Mouse (Mus musculus) ZHBTc4 (cell line): Measurements from ENCODE around the gene Ftsj3.

Source experiments
- DNase-seq: peaks from one replicate; pipeline ENCODE4 v3.0.0-alpha.2; 2011; ENCODE audit warnings: low read depth, low spot score

Gene Ftsj3

DNA sequence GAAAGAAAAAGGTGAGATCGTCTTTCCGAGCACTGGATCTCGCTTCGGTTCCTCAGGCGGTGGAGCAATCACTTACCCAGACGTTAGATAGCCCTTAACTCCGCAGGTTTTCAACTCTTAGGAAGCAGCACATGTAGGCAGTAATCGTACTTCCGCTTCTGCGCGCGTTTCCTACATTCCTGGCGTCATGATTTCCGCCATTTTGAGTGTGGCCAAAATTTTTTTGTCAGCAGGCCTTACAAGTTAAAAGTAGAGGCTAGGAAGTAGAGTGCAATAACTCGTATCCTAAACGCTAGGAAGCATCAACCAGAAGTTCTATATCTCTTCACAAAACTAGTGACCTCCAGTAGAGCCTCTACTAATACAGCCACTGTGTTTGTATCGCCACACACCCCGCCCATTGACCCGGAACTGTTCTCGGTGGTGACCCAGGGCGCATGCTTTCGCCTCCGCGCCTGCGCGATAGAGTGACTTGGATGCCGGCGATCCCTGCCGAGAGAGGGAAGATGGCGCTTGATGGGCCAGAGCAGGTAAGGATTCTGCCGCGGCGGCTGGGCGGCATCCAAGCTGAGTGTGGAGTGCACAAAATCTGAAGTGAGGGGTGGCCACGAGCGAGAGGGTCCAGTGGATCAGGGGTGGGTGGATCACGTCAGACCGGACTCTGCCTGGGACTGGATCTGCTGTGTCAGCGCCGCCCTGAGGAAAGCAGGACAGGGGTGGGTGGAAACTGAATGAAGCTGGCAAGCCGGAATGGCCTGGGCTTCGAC lies at the start of gene Ftsj3, which contains the start of gene Psmc5:
Ftsj3 (minus strand) TSS at position 395 of the 767 bp plus-strand sequence.
Psmc5 (plus strand) TSS at position 470 of the 767 bp plus-strand sequence.
- peak; percentile 97 for DNase-seq

DNA sequence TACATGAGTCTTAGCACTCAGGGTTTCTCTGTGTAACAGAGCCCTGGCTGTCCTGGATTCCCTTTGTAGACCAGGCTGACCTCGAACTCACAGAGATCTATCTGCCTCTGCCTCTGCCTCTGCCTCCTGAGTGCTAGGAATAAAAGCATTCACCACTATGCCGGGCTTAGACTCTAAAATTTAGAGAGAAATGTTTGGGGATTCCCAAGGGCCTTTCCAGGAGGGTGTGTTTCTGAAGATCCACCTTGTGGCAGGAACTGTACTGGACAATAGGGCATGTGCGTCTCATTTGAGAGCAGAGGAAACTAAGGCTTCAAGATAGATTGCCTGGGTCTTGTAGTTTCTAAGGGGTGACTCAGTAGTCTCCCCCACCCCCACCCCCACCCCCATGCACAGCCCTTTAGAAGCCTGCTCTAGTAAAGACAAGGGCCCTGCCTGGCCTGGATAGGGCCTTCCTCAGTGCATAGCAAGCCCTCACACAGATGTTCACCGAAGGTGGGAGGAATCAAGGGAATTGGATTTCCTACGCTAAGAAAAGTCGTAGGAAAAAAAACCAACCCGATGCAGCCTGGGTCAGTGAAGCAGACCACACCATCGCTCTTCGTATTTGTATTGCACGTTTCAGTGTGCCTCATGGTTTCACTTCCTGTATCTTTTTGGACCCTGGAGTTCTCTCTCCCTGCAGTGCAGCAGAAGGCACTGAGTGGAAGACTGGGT lies 49.6 kb upstream of the Ftsj3 start:
- DNase-seq, result no peak

DNA sequence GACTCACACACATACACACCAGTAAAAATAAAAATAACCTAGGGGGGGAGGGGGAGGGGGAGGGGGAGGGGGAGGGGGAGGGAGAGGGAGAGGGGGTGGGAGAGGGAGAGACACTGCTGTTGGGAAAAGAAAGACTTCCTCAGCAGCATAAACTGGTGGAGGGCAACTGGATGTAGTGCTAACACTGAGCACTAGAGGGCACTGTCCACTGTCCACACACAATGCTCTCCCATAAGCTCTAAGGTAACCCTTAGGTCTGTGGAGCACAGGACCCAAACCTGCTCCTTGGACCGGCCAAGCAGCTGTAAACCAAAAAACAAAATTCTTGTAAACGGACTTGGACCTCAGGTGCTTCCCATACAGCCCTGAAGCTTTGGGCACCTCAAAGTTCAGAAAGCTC lies 46.8 kb upstream of the Ftsj3 start:
- DNase-seq, result peak; percentile 89

DNA sequence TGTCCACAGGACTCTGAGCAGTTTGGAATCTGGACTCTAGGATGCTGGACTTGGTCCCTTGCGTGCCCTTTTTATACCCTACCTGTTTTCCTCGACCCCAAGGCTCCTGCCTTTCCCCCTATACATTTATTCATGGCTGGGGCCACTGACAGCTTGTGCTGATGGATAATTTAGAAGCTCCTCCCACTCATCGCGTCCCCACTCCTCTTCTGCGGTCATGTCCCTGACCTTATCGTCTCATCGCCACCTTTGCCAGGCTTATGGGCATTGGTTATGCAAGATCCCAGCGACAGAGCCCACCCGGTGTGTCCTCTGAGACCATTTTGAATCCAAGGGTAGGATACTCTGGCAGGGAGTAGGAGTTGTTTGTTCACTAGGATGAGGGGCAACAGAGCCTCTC lies 45.9 kb upstream of the Ftsj3 start, which contains the start of gene Gh:
Gh (minus strand) TSS at position 101 of the 400 bp plus-strand sequence.
- DNase-seq, result no peak

DNA sequence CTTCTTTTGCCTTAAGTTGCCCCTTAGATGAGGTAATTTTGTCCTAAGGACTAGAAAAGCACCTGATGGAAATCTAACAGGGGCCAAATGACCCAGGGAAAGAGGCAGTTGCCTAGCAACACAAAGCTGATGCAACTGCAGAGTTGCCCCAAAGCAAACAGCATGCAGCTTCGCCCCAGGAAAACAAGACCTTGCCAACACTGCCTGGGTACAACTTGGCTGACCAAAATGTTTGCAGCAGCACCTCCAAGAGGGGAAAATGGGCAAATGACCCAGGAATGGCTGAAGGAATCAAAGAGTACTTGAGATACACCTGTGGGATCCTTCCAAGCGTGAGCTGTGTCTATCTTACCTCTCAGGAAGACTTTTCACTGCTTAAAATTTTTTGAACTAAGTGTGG lies 36.0 kb upstream of the Ftsj3 start:
- DNase-seq, result no peak

DNA sequence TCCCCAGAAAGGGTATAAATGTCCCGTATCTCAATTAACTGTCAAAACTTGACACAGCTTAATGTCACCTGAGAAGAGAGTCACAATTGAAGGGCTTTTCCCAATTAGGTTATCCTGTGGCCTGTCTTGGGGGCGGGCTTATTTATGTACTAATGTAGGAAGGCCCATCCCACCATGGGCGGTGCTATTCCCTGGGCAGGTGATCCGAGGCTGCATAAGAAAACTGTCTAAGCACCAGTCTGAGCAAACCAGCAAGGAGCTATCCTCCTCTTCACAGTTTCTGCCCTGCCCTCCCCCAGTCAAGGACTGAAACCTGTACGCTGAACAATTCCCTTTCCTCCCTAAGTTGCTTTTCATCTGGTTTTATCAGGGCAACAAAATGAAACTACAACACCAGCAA lies 34.5 kb upstream of the Ftsj3 start:
- no peak for DNase-seq

DNA sequence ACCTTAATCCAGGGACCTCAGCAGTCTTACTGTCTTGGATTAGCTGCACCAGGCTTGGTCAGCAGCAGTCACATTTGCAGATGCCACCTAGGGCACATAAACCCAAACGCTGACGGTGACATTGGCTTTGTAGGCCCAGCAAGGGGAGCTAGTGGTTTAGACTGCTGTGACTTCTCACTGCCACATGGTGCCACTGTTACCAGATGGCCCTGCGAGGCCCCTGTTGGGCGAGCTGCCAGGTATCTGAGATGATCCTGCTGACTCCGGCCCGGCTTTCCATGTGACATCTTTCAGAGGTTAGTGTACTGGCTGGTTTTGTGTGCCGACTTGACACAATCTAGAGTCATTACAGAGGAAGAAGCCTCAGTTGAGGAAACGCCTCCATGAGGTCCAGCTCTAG lies 33.5 kb upstream of the Ftsj3 start:
- no peak for DNase-seq

DNA sequence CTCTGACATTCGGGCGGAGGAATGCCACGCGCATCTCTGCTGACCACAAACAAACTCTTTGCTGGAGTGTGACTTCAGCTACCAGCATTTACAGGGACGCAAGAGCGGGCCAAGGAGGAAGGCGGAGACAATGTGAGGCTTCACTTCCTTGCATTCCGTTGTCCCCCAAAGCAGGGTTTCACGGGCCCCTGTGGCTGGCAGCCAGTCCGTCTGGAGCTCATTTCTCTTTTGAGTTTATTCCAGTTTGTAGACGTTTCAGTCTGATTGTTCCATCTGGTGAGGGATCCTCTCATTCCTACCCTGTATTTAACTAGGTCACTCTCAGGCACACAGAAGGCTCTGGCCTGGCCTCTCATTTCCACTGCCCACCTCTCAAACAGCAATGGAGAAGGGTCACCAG lies 31.1 kb upstream of the Ftsj3 start:
- no peak for DNase-seq

DNA sequence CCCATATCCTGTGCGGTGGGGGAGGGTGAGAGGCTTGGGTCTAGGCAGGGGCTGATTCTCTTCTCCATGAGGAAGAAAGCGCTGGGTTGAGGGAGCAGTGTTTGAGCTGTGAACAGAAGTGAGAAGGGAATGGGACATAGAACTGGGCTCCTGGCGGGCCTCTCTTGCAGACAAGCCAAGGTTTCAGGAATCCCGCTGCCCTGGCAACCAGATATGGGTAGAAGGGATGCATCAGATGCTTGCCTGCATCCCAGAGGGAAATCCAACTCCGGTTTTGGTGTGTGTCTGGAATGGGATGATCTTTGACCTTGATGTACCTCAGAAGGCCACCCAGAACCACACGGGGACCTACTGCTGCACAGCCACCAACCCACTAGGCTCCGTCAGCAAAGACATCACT lies 30.3 kb upstream of the Ftsj3 start:
- DNase-seq, result no peak

DNA sequence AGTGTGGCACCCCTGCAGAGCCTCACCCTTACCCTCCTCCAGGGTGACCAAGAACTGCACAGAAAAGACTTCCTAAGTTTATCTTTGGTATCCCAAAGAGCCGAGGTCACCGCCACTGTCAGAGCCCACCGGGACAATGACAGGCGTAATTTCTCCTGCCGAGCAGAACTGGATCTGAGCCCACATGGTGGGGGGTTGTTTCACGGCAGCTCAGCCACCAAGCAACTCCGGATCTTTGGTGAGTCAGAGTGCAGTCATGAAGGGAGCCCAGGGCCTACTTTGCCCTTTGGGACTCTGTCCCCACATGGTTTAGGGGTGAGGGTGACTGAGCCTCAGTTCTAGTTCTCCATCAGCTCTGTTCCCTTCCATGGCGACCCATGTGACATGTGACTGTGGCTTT lies 28.2 kb upstream of the Ftsj3 start:
- DNase-seq, result no peak

DNA sequence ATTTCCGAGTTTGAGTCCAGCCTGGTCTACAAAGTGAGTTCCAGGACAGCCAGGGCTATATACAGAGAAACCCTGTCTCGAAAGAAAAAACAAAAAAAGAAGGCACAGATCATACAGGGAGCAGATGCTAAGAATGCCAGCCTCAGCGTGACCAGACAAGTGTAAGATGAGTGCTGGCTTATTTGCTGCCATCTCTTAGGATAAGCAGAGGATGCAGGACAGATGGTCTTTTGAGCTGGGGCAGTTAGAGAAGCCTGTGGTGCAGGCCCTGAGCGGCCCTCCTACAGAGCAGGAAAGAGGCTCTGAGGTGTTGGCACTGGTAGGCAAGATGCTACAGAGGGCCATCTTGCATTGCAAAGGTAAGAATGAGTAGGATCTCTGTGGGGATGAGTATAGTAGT lies 27.5 kb upstream of the Ftsj3 start:
- no peak for DNase-seq

DNA sequence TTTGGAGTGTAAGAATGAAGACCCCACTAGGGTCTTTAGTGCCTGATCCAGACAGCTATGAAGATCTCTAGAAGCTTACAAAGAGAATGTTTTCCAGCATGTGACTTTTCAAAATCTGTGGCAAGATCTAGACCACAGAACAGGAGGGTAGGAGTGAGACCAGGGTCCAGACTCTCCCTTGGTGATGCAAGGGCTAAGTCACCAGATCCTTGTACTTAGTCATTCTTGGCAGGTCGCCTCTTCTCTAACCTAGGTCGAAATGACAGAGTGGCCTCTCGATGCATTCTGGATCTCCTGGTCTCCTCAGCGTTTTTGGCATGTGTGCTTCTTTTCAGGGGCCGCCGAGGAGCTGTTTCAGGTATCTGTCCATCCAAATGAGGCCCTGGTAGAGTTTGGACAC lies 26.6 kb upstream of the Ftsj3 start:
- no peak for DNase-seq

DNA sequence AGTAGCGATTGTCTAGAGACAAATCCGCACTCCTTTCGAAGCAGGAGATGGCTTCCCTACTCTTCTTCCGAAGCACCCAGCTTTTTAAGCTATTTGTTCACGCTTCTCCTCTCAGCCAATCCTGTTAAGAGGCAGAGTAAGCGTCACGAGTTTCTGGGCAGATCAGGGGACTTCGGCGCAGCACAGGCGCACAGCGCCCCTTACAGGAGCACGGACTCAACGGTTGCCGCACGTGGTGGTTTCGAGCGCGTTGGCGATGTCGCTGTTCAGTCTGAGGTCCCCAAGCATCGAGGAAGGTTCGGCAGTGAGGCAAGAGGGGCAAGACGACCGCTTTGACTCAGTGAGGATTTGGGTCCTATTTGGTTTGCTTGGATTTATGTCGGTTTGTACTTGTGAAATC lies 20.6 kb upstream of the Ftsj3 start, which contains the start of gene Tcam1:
Tcam1 (plus strand) TSS at position 219 of the 400 bp plus-strand sequence.
- peak; percentile 97 for DNase-seq

DNA sequence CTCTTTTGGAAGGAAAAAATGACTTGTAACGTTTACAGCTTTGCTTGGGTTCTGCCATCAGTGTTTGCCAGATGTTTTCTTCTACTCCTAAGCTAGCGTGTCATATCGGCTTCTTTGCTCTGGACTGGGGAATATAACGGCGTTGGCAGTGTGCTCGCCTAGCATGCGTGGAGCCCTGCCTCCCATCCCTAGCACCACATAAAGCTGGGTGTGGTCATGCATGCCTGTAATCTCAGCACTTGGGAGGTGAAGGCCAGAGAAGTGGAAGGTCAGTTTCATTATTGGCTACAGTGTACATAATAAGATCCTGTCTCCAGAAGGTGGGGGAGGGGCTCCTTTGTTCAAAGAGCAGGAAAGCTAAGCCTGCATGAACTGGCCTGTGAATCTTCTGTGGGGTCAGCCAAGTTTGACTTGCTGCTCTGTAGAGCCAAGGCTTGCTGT lies 19.1 kb upstream of the Ftsj3 start:
- peak; percentile 69 for DNase-seq

DNA sequence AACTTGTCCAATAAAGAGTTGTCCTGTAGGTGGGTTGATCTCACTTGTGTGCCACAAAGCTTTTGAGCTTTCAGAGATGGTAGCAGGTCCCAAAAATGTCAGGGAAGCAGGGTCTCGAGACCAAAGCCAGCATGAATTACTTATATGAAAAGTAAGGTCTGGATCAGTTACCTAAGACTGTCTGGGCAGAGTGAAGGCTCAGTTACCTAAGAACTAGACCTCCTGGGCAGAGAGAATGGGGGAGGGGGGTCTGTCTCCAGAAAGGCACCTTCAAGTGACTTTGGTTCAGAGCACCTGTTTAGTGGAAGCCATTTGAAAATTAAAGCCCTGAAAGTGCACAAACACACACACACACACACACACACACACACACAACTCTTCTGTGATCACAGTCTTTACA lies 18.5 kb upstream of the Ftsj3 start:
- DNase-seq, result no peak

DNA sequence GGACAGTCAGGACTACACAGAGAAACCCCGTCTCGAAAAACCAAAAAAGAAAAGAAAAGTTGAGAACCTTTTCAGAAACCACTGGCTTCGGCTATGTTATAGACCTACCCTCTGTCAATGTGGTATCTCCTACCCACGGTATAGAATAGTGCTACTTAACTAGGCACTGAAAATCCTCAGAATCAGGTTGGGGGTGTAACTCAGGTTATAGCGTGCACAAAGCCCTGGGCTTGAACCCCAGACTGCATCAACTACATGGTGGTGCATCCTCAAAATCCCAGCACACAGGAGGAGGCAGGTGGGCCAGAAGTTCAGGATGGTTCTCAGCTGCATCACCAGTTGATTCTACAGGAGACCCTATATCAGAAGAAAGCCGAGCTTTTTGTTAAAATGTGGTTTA lies 17.9 kb upstream of the Ftsj3 start:
- DNase-seq, result no peak

DNA sequence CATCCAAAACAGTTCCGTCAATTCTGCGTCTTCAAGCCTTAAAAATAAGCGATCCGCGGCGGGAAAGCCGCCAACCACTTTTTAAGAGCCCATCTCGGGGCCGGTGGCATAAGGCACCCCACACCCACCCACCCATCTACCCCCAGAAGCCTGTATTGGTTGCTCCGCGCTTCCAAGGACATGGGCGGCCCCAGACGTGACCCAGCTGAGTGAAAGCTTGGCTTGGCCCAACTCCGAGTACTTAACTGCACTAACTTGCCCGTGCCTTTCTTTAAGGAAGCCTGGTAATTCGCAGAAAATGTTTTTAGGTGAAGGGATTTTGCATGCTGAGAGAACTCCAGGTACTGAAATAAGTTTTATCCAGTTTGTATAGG lies 17.4 kb upstream of the Ftsj3 start:
- DNase-seq, result no peak

DNA sequence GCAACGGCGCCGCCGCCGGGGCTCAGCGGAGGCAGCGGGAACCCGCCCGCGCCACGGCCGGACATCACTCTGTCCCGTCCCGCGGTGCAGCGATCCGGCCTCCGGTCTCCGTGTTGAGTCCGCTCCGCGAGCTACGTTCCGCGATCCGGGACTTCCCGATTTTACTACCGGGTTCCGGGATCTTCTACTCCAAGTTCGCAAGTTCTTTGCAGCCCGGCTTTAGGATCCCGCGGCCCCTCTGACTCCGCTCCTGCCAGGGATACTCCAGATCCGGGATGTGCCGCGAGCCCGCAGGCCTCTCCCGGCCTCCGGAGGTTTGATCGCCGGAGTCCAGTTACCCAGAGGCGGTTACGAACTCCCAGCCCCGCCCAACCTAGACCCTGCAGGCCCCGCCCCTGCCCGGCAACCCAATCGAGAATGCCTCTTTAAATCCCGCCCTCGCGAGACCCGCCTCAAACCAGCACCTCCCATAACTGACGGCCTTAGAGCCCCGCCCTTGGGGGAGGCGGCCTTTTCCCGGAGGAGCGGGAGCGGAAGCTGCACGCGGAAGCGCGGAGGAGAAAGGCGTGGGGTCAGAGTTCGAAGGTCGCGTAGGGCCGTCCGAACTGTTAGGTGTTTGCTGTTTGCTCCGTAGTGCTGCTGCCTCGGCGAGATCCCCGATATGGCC lies 16.9 kb upstream of the Ftsj3 start, which contains the start of gene Smarcd2:
Smarcd2 (minus strand) TSS at position 329 of the 667 bp plus-strand sequence.
- peak; percentile 100 for DNase-seq

DNA sequence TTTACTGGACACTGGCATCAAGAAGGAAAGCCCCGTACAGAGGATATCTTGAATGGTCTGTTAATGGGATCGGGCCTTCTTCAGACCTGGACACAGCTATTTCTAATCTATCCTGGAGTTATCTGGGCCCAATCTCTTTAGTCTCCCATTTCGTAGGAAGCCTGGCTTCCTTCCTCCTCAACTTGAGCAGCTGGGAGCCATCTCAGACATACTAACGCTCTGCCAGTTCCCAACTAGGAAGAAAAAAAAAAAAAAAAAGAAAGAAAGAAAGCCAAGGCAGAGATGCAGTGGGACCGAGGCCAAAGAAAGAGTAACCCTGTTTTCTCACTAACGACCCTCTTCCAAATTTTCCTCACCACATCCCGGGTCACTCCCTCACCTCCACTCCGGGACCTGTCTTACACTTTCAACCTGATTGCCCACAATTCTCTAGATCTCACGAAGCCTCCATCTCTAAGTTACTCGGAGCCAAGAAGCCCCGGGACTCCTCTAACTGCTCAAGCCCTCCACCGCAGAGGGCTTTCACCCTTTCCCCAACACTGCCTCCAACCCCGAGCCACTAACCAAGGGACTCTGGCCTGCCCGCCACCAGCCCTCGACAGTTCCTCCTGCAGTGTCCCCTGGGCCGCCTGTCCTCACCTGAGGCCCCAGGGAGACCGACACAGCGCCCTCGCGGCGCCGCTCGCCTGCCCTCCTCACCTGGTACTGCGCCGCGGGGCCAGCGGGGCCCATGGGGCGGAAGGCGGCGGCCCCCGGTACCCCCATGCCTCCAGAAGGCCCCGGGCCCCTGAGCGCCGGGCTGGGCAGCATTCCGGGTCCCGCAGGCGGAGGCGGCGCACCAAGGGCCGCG lies 16.1 kb upstream of the Ftsj3 start:
- peak; percentile 32 for DNase-seq

DNA sequence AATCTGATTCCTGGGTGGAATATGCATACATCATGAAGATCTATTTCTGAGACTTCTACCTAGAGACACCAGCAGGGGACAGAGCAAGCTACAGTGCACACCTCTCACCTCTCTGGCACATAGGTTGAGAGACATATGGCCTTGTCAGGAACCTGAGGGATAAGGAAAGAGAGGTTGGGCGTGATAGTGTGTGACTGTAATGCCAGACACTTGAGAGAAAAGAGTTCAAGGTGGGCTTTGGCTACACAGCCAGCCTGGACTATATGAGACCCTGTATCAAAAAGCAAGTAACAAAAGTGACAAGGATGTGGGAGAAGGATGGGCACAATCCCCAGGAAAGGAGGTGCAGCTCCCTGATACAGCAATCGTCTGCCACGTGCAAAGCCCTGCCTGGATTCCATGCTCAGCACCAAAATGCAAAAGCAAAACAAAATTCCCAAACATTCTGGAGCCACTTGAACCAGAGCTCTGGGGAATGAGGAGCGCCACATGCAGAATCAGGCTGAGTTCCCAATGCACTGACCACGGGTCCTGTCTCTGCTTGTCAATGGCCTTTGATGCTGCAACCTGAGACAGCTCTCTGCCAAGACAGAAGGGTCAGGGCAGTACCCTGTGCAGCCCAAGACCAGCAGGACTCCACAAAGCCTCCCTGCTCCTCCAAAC lies 15.4 kb upstream of the Ftsj3 start:
- DNase-seq, result no peak

DNA sequence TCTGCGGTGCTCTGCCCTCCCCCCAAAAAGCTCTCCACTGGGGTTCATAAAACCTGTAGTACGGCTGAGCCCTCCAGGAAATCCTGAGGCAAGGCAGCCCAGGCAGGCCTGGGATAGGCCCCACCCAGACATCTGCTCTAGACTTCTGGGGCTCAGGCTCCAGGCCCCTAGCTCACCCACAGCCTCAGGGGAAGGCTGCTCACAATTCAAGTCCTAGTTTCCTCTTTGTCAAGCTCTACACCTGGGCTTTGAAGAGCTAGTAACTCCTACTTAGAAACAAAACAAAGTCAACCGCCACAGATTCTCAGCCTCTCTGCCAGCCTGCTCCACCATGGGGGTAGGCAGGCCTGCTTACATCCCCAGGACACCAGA lies 13.2 kb upstream of the Ftsj3 start:
- DNase-seq, result peak; percentile 60
